Mouse (Mus musculus): ENCODE measurements at regions not wholly inside any gene's neighbourhood (a gene's known extent, or its start where the extent isn't known, plus 50 kb on each side); places are given as distances from the start of the nearest gene placed in this dataset.

DNA sequence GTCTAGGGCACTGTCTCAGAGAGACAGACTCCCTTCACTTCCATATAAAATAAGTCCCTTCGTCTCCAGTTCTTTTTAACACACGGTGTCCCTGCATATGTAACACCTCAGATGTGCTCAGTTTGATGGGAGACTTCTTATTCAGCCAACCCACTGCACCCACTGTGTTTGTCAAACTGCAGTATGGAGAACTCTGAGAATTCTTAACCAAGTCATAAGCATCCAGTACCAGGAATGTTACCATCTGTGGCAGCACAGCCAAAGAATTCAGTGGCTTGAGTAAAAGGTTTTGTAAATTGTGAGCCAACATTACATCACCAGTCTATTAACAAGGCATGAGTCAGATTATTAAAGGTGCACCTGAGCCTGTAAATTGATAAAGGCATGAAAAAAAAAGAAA is 65.7 kb upstream of the Ptgfr start:
- Histone ChIP-seq H3K27me3 (ENCODE audit: control insufficient read depth, insufficient read depth, low read length) (no peaks in the 10 kb centered on the region), H3K9ac (ENCODE audit: low read length) (no peak overlapping the region), H3K4me2 (replicated peaks; ENCODE audit: low read depth) (no peak overlapping the region), H3K4me1 (replicated peaks; ENCODE audit: control insufficient read depth, insufficient read depth) (no peaks in the 10 kb centered on the region), H3K4me3 (ENCODE audit: low read depth, low read length) (no peak overlapping the region), H3K36me3 (ENCODE audit: control insufficient read depth, insufficient read depth, low read length) (no peaks in the 10 kb centered on the region), H3K9me3 (ENCODE audit: control insufficient read depth, low read length) (no peaks in the 10 kb centered on the region), H3K27ac (replicated peaks) (no peak overlapping the region)
- no peak for ATAC-seq (ENCODE audit: low FRiP score, low TSS enrichment)
- TF ChIP-seq EP300 (optimal IDR thresholded peaks at IDR 0.05) (no peak), CTCF (IDR thresholded peaks at IDR 0.05; ENCODE audit: low read depth) (no peak)
- DNase-seq (ENCODE audit: low spot score): no peak
- 47% methylated on average over 2 of the region's 2 CpGs for WGBS

DNA sequence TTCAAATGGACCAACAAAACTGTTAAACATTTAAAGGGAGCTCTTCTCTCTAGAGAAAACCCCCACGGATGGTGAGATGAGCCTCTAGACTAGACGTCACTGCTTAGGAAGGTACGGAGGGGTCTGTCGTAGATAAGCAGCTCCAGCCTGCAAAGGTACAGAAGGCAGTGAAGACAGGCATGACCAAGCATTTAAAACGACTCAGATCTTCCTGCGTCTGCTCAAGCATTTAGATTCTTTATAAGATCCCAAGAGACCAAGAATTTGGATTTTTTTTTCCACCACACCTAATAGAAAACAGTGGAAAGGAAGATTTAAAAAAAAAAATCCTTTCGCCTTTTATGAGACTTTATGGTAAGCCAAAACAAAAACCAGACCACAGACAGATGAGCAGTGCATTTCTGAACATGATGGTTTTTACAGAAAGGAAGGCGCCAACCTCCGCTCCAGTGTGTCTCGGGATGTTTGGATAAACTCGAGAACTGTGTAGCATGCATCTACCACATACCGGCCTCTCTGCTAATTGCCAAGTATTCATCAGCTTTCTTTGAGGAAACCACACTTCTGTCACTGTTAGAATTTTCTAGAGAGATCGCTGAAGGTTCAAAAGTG is 64.9 kb upstream of the Ptgfr start:
- Histone ChIP-seq H3K36me3 (ENCODE audit: control insufficient read depth, insufficient read depth, low read length) (no peaks in the 10 kb centered on the region), H3K4me2 (replicated peaks; ENCODE audit: low read depth) (no peak overlapping the region), H3K4me3 (ENCODE audit: low read depth, low read length) (no peak overlapping the region), H3K9me3 (ENCODE audit: control insufficient read depth, low read length) (no peaks in the 10 kb centered on the region), H3K27me3 (ENCODE audit: control insufficient read depth, insufficient read depth, low read length) (no peaks in the 10 kb centered on the region), H3K4me1 (replicated peaks; ENCODE audit: control insufficient read depth, insufficient read depth) (no peaks in the 10 kb centered on the region), H3K27ac (replicated peaks) (no peak overlapping the region), H3K9ac (ENCODE audit: low read length) (no peak overlapping the region)
- DNase-seq (ENCODE audit: low spot score) (no peak), ATAC-seq (ENCODE audit: low FRiP score, low TSS enrichment) (no peak)
- TF ChIP-seq EP300 (optimal IDR thresholded peaks at IDR 0.05) (no peak), CTCF (IDR thresholded peaks at IDR 0.05; ENCODE audit: low read depth) (no peak)
- WGBS: 64% methylated on average over 13 of the region's 13 CpGs

- Histone ChIP-seq H3K9me3 (ENCODE audit: control insufficient read depth, low read length) (no peaks in the 10 kb centered on the region), H3K9ac (ENCODE audit: low read length) (no peak overlapping the region), H3K27me3 (ENCODE audit: control insufficient read depth, insufficient read depth, low read length) (no peaks in the 10 kb centered on the region), H3K36me3 (ENCODE audit: control insufficient read depth, insufficient read depth, low read length) (no peaks in the 10 kb centered on the region), H3K27ac (replicated peaks) (no peak overlapping the region), H3K4me1 (replicated peaks; ENCODE audit: control insufficient read depth, insufficient read depth) (no peaks in the 10 kb centered on the region), H3K4me3 (ENCODE audit: low read depth, low read length) (no peak overlapping the region), H3K4me2 (replicated peaks; ENCODE audit: low read depth) (no peak overlapping the region)
- 73% methylated on average over 6 of the region's 6 CpGs for WGBS
- no peak for DNase-seq (ENCODE audit: low spot score)
- TF ChIP-seq EP300 (optimal IDR thresholded peaks at IDR 0.05) (no peak), CTCF (IDR thresholded peaks at IDR 0.05; ENCODE audit: low read depth) (no peak)
- no peak for ATAC-seq (ENCODE audit: low FRiP score, low TSS enrichment)
Measured at GRCm38 (mm10) chr3:151899676-151900075, 62.2 kb upstream of the Ptgfr start.

GRCm38 (mm10) chr3:151899094-151899493 is 61.7 kb upstream of the Ptgfr start:
- 65% methylated on average over 4 of the region's 4 CpGs for WGBS

GRCm38 (mm10) chr3:151896320-151896719 is 58.9 kb upstream of the Ptgfr start:
- ATAC-seq (ENCODE audit: low FRiP score, low TSS enrichment): no peak
- Histone ChIP-seq H3K4me2 (replicated peaks; ENCODE audit: low read depth) (no peak overlapping the region), H3K4me1 (replicated peaks; ENCODE audit: control insufficient read depth, insufficient read depth) (no peaks in the 10 kb centered on the region; the same call in 1 of the 2 replicates), H3K9ac (ENCODE audit: low read length) (no peak overlapping the region), H3K27me3 (ENCODE audit: control insufficient read depth, insufficient read depth, low read length) (no peaks in the 10 kb centered on the region), H3K9me3 (ENCODE audit: control insufficient read depth, low read length) (no peaks in the 10 kb centered on the region), H3K27ac (replicated peaks) (no peak overlapping the region), H3K4me3 (ENCODE audit: low read depth, low read length) (no peak overlapping the region), H3K36me3 (ENCODE audit: control insufficient read depth, insufficient read depth, low read length) (no peaks in the 10 kb centered on the region)
- DNase-seq (ENCODE audit: low spot score): no peak
- WGBS: 84% methylated on average over 6 of the region's 6 CpGs
- TF ChIP-seq EP300 (optimal IDR thresholded peaks at IDR 0.05) (no peak), CTCF (IDR thresholded peaks at IDR 0.05; ENCODE audit: low read depth) (no peak)

More at GRCm38 (mm10) chr3:151899094-151899493, 61.7 kb upstream of the Ptgfr start:
- Histone ChIP-seq H3K27me3 (ENCODE audit: control insufficient read depth, insufficient read depth, low read length) (no peaks in the 10 kb centered on the region), H3K27ac (replicated peaks) (no peak overlapping the region), H3K9me3 (ENCODE audit: control insufficient read depth, low read length) (no peaks in the 10 kb centered on the region), H3K9ac (ENCODE audit: low read length) (no peak overlapping the region), H3K4me2 (replicated peaks; ENCODE audit: low read depth) (no peak overlapping the region), H3K4me1 (replicated peaks; ENCODE audit: control insufficient read depth, insufficient read depth) (no peaks in the 10 kb centered on the region), H3K36me3 (ENCODE audit: control insufficient read depth, insufficient read depth, low read length) (no peaks in the 10 kb centered on the region), H3K4me3 (ENCODE audit: low read depth, low read length) (no peak overlapping the region)
- no peak for DNase-seq (ENCODE audit: low spot score)
- TF ChIP-seq CTCF (IDR thresholded peaks at IDR 0.05; ENCODE audit: low read depth) (no peak), EP300 (optimal IDR thresholded peaks at IDR 0.05) (no peak)
- no peak for ATAC-seq (ENCODE audit: low FRiP score, low TSS enrichment)

GRCm38 (mm10) chr3:151894712-151895111 is 57.3 kb upstream of the Ptgfr start:
- H3K36me3 ChIP-seq (ENCODE audit: control insufficient read depth, insufficient read depth, low read length): no peaks in the 10 kb centered on the region
- H3K27me3 ChIP-seq (ENCODE audit: control insufficient read depth, insufficient read depth, low read length): no peaks in the 10 kb centered on the region
- no peak overlapping the region for H3K27ac ChIP-seq (replicated peaks)
- no peak overlapping the region for H3K9ac ChIP-seq (ENCODE audit: low read length)
- DNase-seq (ENCODE audit: low spot score): no peak
- no peaks in the 10 kb centered on the region for H3K9me3 ChIP-seq (ENCODE audit: control insufficient read depth, low read length)
- no peak for ATAC-seq (ENCODE audit: low FRiP score, low TSS enrichment)
- no peaks in the 10 kb centered on the region; the same call in 1 of the 2 replicates for H3K4me1 ChIP-seq (replicated peaks; ENCODE audit: control insufficient read depth, insufficient read depth)
- WGBS: 44% methylated on average over 3 of the region's 3 CpGs
- H3K4me3 ChIP-seq (ENCODE audit: low read depth, low read length): no peak overlapping the region
- no peak overlapping the region for H3K4me2 ChIP-seq (replicated peaks; ENCODE audit: low read depth)
- TF ChIP-seq EP300 (optimal IDR thresholded peaks at IDR 0.05) (no peak), CTCF (IDR thresholded peaks at IDR 0.05; ENCODE audit: low read depth) (no peak)

All from stomach, postnatal 0 days (tissue).